8 mouse cellular contexts compared by ENCODE assay signal in the genomic region with DNA sequence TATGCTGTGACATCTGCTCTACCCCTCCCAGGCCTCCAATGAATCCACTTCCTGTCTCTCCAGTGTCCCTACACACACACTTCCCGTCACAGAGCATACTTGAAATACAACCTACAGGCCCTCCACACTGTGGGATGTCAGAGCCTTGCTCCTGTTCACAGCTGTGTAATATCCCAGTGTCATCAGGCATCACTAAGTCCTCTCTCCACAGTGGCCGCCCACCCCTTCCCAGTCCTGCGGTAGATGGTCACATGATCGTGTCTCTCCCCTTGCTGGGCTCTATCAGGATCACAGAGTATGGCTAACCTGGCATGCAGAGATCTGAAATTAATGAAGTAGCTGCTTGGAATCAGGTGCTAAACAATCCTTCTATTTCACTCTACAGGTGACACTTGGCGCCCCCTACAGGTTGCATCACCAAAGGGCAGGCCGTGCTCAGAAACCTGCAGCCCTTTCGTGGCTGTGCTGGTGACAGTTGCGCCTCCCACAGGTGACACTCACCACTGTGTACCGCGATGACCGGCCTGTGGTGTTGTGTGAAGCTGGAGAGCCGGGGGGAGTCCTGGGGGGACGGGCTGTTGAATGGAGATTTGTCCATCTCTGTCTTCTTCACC. TPM values are rescaled to one million over a fixed set of nuclear protein-coding genes. Genes with fewer than 3 reads are reported as not detected.
A peak's percentile ranks its signal among the peaks of the same experiment; 100 is the strongest.
DNase-seq lines count a peak whose midpoint lies in the region; ATAC-seq and TF ChIP-seq lines count a peak whose summit lies in the region.

No protein-coding gene starts in this region.

- H3K9me3 ChIP-seq in forebrain, postnatal 0 days (ENCODE audit: low read length): no peaks in the 10 kb centered on the region
- H3K9me3 ChIP-seq in forebrain, embryonic 12.5 days: no peaks in the 10 kb centered on the region
- H3K9me3 ChIP-seq in embryonic facial prominence, embryonic 10.5 days: no peaks in the 10 kb centered on the region
- H3K9me3 ChIP-seq in limb, embryonic 11.5 days (ENCODE audit: control insufficient read depth, low read length): no peaks in the 10 kb centered on the region
- no peaks in the 10 kb centered on the region for H3K9me3 ChIP-seq in midbrain, embryonic 15.5 days

- H3K27ac ChIP-seq in forebrain, postnatal 0 days (ENCODE audit: low read depth, low read length): no peak overlapping the region
- H3K27ac ChIP-seq in forebrain, embryonic 12.5 days: no peak overlapping the region
- H3K27ac ChIP-seq in thymus, adult 2 months (ENCODE audit: control insufficient read depth, insufficient read depth, low read length): no peak overlapping the region
- H3K27ac ChIP-seq in embryonic facial prominence, embryonic 10.5 days (replicated peaks): 0 out of 2 replicates have a peak overlapping the region, but pooled peaks have one; percentile 1
- H3K27ac ChIP-seq in limb, embryonic 11.5 days (replicated peaks; ENCODE audit: low read depth, low read length): no peak overlapping the region
- H3K27ac ChIP-seq in midbrain, embryonic 15.5 days: no peak overlapping the region

- WGBS in forebrain, postnatal 0 days: 47% methylated on average over 13 of the region's 13 CpGs
- 43% methylated on average over 13 of the region's 13 CpGs for WGBS in forebrain, embryonic 12.5 days
- 73% methylated on average over 13 of the region's 13 CpGs for WGBS in thymus, adult 2 months
- WGBS in embryonic facial prominence, embryonic 10.5 days: 35% methylated on average over 13 of the region's 13 CpGs
- 33% methylated on average over 13 of the region's 13 CpGs for WGBS in limb, embryonic 11.5 days
- WGBS in midbrain, embryonic 15.5 days: 45% methylated on average over 13 of the region's 13 CpGs

- DNase-seq in forebrain, postnatal 0 days: no peak
- DNase-seq in thymus, adult 2 months: peak; percentile 68
- DNase-seq in thymus, adult 18-20 months: no peak
- peak; percentile 65 for DNase-seq in embryonic facial prominence, embryonic 10.5 days (ENCODE audit: low spot score)
- peak; percentile 74 for DNase-seq in limb, embryonic 11.5 days (ENCODE audit: low spot score)
- peak; percentile 82 for DNase-seq in splenic B cell, adult 2 months (ENCODE audit: low read depth, low spot score)

- no peak overlapping the region for H3K9ac ChIP-seq in forebrain, postnatal 0 days
- no peak overlapping the region for H3K9ac ChIP-seq in forebrain, embryonic 12.5 days
- H3K9ac ChIP-seq in limb, embryonic 11.5 days (ENCODE audit: low read length): no peak overlapping the region
- no peak overlapping the region for H3K9ac ChIP-seq in midbrain, embryonic 15.5 days

- H3K36me3 ChIP-seq in forebrain, postnatal 0 days (ENCODE audit: insufficient read depth): peaks cover 27% of the 10 kb centered on the region; the same call in 1 of the 2 replicates
- H3K36me3 ChIP-seq in forebrain, embryonic 12.5 days (replicated peaks): peaks cover 15% of the 10 kb centered on the region
- H3K36me3 ChIP-seq in thymus, adult 2 months (ENCODE audit: control insufficient read depth, insufficient read depth, low read length): no peaks in the 10 kb centered on the region
- H3K36me3 ChIP-seq in embryonic facial prominence, embryonic 10.5 days (replicated peaks): peaks cover 13% of the 10 kb centered on the region; the same call in 1 of the 2 replicates
- 0 out of 2 replicates have a peak, but pooled peaks cover 4% of the 10 kb centered on the region for H3K36me3 ChIP-seq in limb, embryonic 11.5 days (ENCODE audit: control insufficient read depth, insufficient read depth, low read length)
- peaks cover 2% of the 10 kb centered on the region; the same call in 1 of the 2 replicates for H3K36me3 ChIP-seq in splenic B cell, adult 2 months (ENCODE audit: control insufficient read depth, insufficient read depth, low read length, poor library complexity, severe bottlenecking)
- peaks cover 9% of the 10 kb centered on the region; the same call in 1 of the 2 replicates for H3K36me3 ChIP-seq in midbrain, embryonic 15.5 days (replicated peaks)

- peak; percentile 74 for TF ChIP-seq CTCF in forebrain, postnatal 0 days (IDR thresholded peaks at IDR 0.05; ENCODE audit: low read depth)
- TF ChIP-seq CTCF in thymus, adult 2 months (IDR thresholded peaks at IDR 0.05; ENCODE audit: borderline replicate concordance, control insufficient read depth, extremely low read depth, insufficient read depth, low read length, poor library complexity): peak; percentile 74

- ATAC-seq in forebrain, postnatal 0 days: no peak
- no peak for ATAC-seq in forebrain, embryonic 12.5 days (ENCODE audit: low FRiP score)
- no peak for ATAC-seq in limb, embryonic 11.5 days (ENCODE audit: insufficient number of reproducible peaks, low FRiP score, low TSS enrichment, low read depth)
- ATAC-seq in midbrain, embryonic 15.5 days (replicated peaks): no peak

- no peak overlapping the region for H3K4me3 ChIP-seq in forebrain, postnatal 0 days (ENCODE audit: low read depth, low read length)
- no peak overlapping the region for H3K4me3 ChIP-seq in forebrain, embryonic 12.5 days (replicated peaks)
- H3K4me3 ChIP-seq in thymus, adult 2 months (ENCODE audit: control insufficient read depth, insufficient read depth, low read length): no peak overlapping the region
- peak overlapping the region; percentile 50; the same call in 1 of the 2 replicates for H3K4me3 ChIP-seq in embryonic facial prominence, embryonic 10.5 days
- peak overlapping the region; percentile 5; the same call in 1 of the 2 replicates for H3K4me3 ChIP-seq in limb, embryonic 11.5 days (ENCODE audit: low read depth, low read length)
- H3K4me3 ChIP-seq in midbrain, embryonic 15.5 days: no peak overlapping the region

- no peak overlapping the region for H3K4me2 ChIP-seq in forebrain, postnatal 0 days (ENCODE audit: low read depth)
- no peak overlapping the region for H3K4me2 ChIP-seq in forebrain, embryonic 12.5 days
- H3K4me2 ChIP-seq in limb, embryonic 11.5 days (ENCODE audit: low read depth, severe bottlenecking): no peak overlapping the region
- H3K4me2 ChIP-seq in midbrain, embryonic 15.5 days: no peak overlapping the region

- no peak for TF ChIP-seq POLR2A in thymus, adult 2 months (IDR thresholded peaks at IDR 0.05; ENCODE audit: control insufficient read depth, extremely low read depth, insufficient read depth, low read length, poor library complexity)

- peaks cover 9% of the 10 kb centered on the region for H3K4me1 ChIP-seq in forebrain, postnatal 0 days (ENCODE audit: insufficient read depth)
- H3K4me1 ChIP-seq in forebrain, embryonic 12.5 days: peaks cover 76% of the 10 kb centered on the region
- H3K4me1 ChIP-seq in thymus, adult 2 months (replicated peaks; ENCODE audit: control insufficient read depth, insufficient read depth, low read length): peaks cover 10% of the 10 kb centered on the region
- H3K4me1 ChIP-seq in embryonic facial prominence, embryonic 10.5 days: peaks cover 95% of the 10 kb centered on the region
- H3K4me1 ChIP-seq in limb, embryonic 11.5 days (ENCODE audit: control insufficient read depth, insufficient read depth, low read length): peaks cover 68% of the 10 kb centered on the region
- H3K4me1 ChIP-seq in midbrain, embryonic 15.5 days: peaks cover 51% of the 10 kb centered on the region

- no peaks in the 10 kb centered on the region for H3K27me3 ChIP-seq in forebrain, postnatal 0 days (ENCODE audit: insufficient read depth, low read length)
- H3K27me3 ChIP-seq in forebrain, embryonic 12.5 days: peaks cover 59% of the 10 kb centered on the region
- no peaks in the 10 kb centered on the region for H3K27me3 ChIP-seq in thymus, adult 2 months (ENCODE audit: control insufficient read depth, insufficient read depth, low read length)
- peaks cover 82% of the 10 kb centered on the region for H3K27me3 ChIP-seq in embryonic facial prominence, embryonic 10.5 days (replicated peaks; ENCODE audit: low read depth, poor library complexity, severe bottlenecking)
- peaks cover 11% of the 10 kb centered on the region; the same call in 1 of the 2 replicates for H3K27me3 ChIP-seq in limb, embryonic 11.5 days (ENCODE audit: control insufficient read depth, insufficient read depth, low read length)
- no peaks in the 10 kb centered on the region; the same call in 1 of the 2 replicates for H3K27me3 ChIP-seq in splenic B cell, adult 2 months (ENCODE audit: control insufficient read depth, insufficient read depth, low read length, poor library complexity, severe bottlenecking)
- H3K27me3 ChIP-seq in midbrain, embryonic 15.5 days (replicated peaks): peaks cover 21% of the 10 kb centered on the region

RNA-seq across cellular contexts. Expression of a gene that starts 12.8 kb away (rescaled TPM):
- total RNA-seq in forebrain, postnatal 0 days (2014; rRNA removed): 0.77 and 1.3 TPM in 2 replicates
- 1.7 TPM in 2 replicates for polyA plus RNA-seq in forebrain, postnatal 0 days (2015; fragmentation: Nextera tagmentation; extraction: Ambion mirVana)
- 1.8 and 2.6 TPM in 2 replicates for polyA plus RNA-seq in forebrain, embryonic 12.5 days (2016; fragmentation: Nextera tagmentation; extraction: Ambion mirVana)
- 49.7 and 51.1 TPM in 2 replicates for polyA plus RNA-seq in thymus, adult 2 months (2012; rRNA removed)
- 2.0 and 2.8 TPM in 2 replicates for polyA plus RNA-seq in embryonic facial prominence, embryonic 10.5 days (2016; fragmentation: Nextera tagmentation; extraction: Ambion mirVana)
- polyA plus RNA-seq in limb, embryonic 11.5 days (2014; fragmentation: Nextera tagmentation; extraction: Ambion mirVana): 3.4 and 3.5 TPM in 2 replicates
- 1.4 and 1.6 TPM in 2 replicates for polyA plus RNA-seq in midbrain, embryonic 15.5 days (2015; fragmentation: Nextera tagmentation; extraction: Ambion mirVana)

RNA-seq across cellular contexts. Expression of a gene that starts 16.9 kb away (rescaled TPM):
- 5.8 and 16.6 TPM in 2 replicates for total RNA-seq in forebrain, postnatal 0 days (2014; rRNA removed)
- polyA plus RNA-seq in forebrain, postnatal 0 days (2015; fragmentation: Nextera tagmentation; extraction: Ambion mirVana): 1.9 and 3.7 TPM in 2 replicates
- polyA plus RNA-seq in forebrain, embryonic 12.5 days (2016; fragmentation: Nextera tagmentation; extraction: Ambion mirVana): 1.4 and 2.1 TPM in 2 replicates
- 7.5 and 8.4 TPM in 2 replicates for polyA plus RNA-seq in thymus, adult 2 months (2012; rRNA removed)
- 1.8 and 3.1 TPM in 2 replicates for polyA plus RNA-seq in embryonic facial prominence, embryonic 10.5 days (2016; fragmentation: Nextera tagmentation; extraction: Ambion mirVana)
- 0.40 and 1.0 TPM in 2 replicates for polyA plus RNA-seq in limb, embryonic 11.5 days (2014; fragmentation: Nextera tagmentation; extraction: Ambion mirVana)
- polyA plus RNA-seq in midbrain, embryonic 15.5 days (2015; fragmentation: Nextera tagmentation; extraction: Ambion mirVana): 2.7 and 3.3 TPM in 2 replicates

RNA-seq across cellular contexts. Expression of a gene that starts 21.4 kb away (rescaled TPM):
- total RNA-seq in forebrain, postnatal 0 days (2014; rRNA removed): 2.5 and 3.3 TPM in 2 replicates
- polyA plus RNA-seq in forebrain, postnatal 0 days (2015; fragmentation: Nextera tagmentation; extraction: Ambion mirVana): 5.0 and 7.3 TPM in 2 replicates
- polyA plus RNA-seq in forebrain, embryonic 12.5 days (2016; fragmentation: Nextera tagmentation; extraction: Ambion mirVana): 4.2 and 4.6 TPM in 2 replicates
- polyA plus RNA-seq in thymus, adult 2 months (2012; rRNA removed): 4.1 and 5.3 TPM in 2 replicates
- 2.7 TPM in 2 replicates for polyA plus RNA-seq in embryonic facial prominence, embryonic 10.5 days (2016; fragmentation: Nextera tagmentation; extraction: Ambion mirVana)
- polyA plus RNA-seq in limb, embryonic 11.5 days (2014; fragmentation: Nextera tagmentation; extraction: Ambion mirVana): 2.1 and 2.8 TPM in 2 replicates
- 8.4 and 9.3 TPM in 2 replicates for polyA plus RNA-seq in midbrain, embryonic 15.5 days (2015; fragmentation: Nextera tagmentation; extraction: Ambion mirVana)

RNA-seq across cellular contexts. Expression of a gene that starts 21.5 kb away (rescaled TPM):
- total RNA-seq in forebrain, postnatal 0 days (2014; rRNA removed): 126 and 139 TPM in 2 replicates
- 111 and 125 TPM in 2 replicates for polyA plus RNA-seq in forebrain, postnatal 0 days (2015; fragmentation: Nextera tagmentation; extraction: Ambion mirVana)
- 68.1 and 68.5 TPM in 2 replicates for polyA plus RNA-seq in forebrain, embryonic 12.5 days (2016; fragmentation: Nextera tagmentation; extraction: Ambion mirVana)
- 119 and 123 TPM in 2 replicates for polyA plus RNA-seq in thymus, adult 2 months (2012; rRNA removed)
- 105 and 109 TPM in 2 replicates for polyA plus RNA-seq in embryonic facial prominence, embryonic 10.5 days (2016; fragmentation: Nextera tagmentation; extraction: Ambion mirVana)
- polyA plus RNA-seq in limb, embryonic 11.5 days (2014; fragmentation: Nextera tagmentation; extraction: Ambion mirVana): 53.7 and 55.7 TPM in 2 replicates
- polyA plus RNA-seq in midbrain, embryonic 15.5 days (2015; fragmentation: Nextera tagmentation; extraction: Ambion mirVana): 90.4 and 92.6 TPM in 2 replicates

RNA-seq across cellular contexts. Expression of a gene that starts 27.4 kb away (rescaled TPM):
- total RNA-seq in forebrain, postnatal 0 days (2014; rRNA removed): 60.2 and 67.2 TPM in 2 replicates
- polyA plus RNA-seq in forebrain, postnatal 0 days (2015; fragmentation: Nextera tagmentation; extraction: Ambion mirVana): 128 and 132 TPM in 2 replicates
- polyA plus RNA-seq in forebrain, embryonic 12.5 days (2016; fragmentation: Nextera tagmentation; extraction: Ambion mirVana): 145 and 148 TPM in 2 replicates
- 181 and 201 TPM in 2 replicates for polyA plus RNA-seq in thymus, adult 2 months (2012; rRNA removed)
- polyA plus RNA-seq in embryonic facial prominence, embryonic 10.5 days (2016; fragmentation: Nextera tagmentation; extraction: Ambion mirVana): 134 and 142 TPM in 2 replicates
- 107 and 119 TPM in 2 replicates for polyA plus RNA-seq in limb, embryonic 11.5 days (2014; fragmentation: Nextera tagmentation; extraction: Ambion mirVana)
- polyA plus RNA-seq in midbrain, embryonic 15.5 days (2015; fragmentation: Nextera tagmentation; extraction: Ambion mirVana): 153 and 159 TPM in 2 replicates

Comparison
In these comparisons a context has a peak if more than half of its experiments do, and no peak if none do; other contexts are left out.
1. DNase-seq: peak in thymus, adult 2 months (single experiment), embryonic facial prominence, embryonic 10.5 days (single experiment), limb, embryonic 11.5 days (single experiment) and splenic B cell, adult 2 months (single experiment); none in forebrain, postnatal 0 days (single experiment) and thymus, adult 18-20 months (0 of 2).
2. H3K4me3 ChIP-seq: peak in embryonic facial prominence, embryonic 10.5 days (single experiment) and limb, embryonic 11.5 days (single experiment); none in forebrain, postnatal 0 days (single experiment), forebrain, embryonic 12.5 days (single experiment), thymus, adult 2 months (single experiment) and midbrain, embryonic 15.5 days (single experiment).
3. RNA of a gene that starts 12.8 kb away (polyA plus RNA-seq): 49.7 to 51.1 TPM in thymus, adult 2 months; 3.4 to 3.5 TPM in limb, embryonic 11.5 days, 1.8 to 2.6 TPM in forebrain, embryonic 12.5 days, 2.0 to 2.8 TPM in embryonic facial prominence, embryonic 10.5 days, 1.7 TPM in forebrain, postnatal 0 days and 1.4 to 1.6 TPM in midbrain, embryonic 15.5 days; every median in the first group is over 10 times any median in the second.